Mouse (Mus musculus): ENCODE data around the gene Papola. TPM values are rescaled to one million over a fixed set of nuclear protein-coding genes. Genes with fewer than 3 reads are reported as not detected.

The Papola gene
- polyA plus RNA-seq (2012; rRNA removed) (165 and 175 TPM in 2 replicates), polyA plus RNA-seq (2014; fragmentation: Nextera tagmentation; extraction: Ambion mirVana) (163 and 171 TPM in 2 replicates)

DNA sequence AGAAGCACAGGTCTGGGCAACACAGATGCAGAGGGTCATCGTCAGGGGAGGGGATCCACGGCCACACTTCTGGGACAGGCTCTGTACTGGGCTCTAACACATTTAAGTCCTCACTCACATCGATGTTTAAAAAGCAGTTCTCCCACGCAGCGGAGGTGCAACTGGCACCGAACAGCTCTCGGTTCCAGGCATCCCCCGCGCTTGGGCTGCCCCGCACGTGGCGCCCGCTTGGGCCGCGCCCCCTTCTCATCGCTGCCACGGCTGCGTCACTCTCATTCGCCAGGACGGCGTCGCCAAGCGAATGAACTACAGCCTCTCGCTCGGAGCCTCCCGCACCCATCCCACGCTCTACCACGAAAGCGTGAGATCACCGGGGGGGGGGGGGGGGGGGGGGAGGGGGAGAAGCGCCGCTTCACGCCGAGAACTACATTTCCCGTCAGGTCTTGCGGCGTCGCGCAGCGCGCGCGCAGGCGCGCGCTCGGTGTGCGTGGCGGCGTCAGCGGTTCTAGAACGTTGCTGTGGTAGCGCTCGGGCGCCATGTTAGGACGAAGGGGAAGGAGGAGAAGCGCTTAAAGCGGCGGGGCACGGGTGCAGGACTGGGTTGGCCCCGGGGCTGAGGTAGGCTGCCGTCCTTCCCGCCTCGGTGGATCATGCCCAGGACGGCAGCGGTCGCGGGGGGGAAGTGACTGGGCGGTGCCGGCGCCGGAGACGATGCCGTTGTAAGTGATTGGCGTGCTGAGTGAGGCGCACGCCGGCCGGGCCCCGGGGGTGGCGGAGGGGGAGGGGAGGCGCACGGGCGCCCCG is at the start of gene Papola:
TSS of gene Papola (plus strand) at position 499 of the 804 bp plus-strand sequence.
- no peaks in the 10 kb centered on the region for H3K27me3 ChIP-seq (ENCODE audit: control insufficient read depth, insufficient read depth, low read length)
- H3K9ac ChIP-seq (ENCODE audit: low read depth, low read length, severe bottlenecking): peak within 1 kb of the TSS; percentile 96
- peaks cover 13% of the 10 kb centered on the region for H3K4me1 ChIP-seq (ENCODE audit: control insufficient read depth, insufficient read depth, low read length)
- no peaks in the 10 kb centered on the region for H3K9me3 ChIP-seq (ENCODE audit: control insufficient read depth, low read length)
- H3K4me2 ChIP-seq (replicated peaks; ENCODE audit: low read depth, low read length, severe bottlenecking): peak within 1 kb of the TSS; percentile 82
- peak; percentile 90 for DNase-seq (ENCODE audit: low spot score)
- peak; percentile 92 for ATAC-seq (ENCODE audit: low FRiP score, low read depth)
- 0 out of 2 replicates have a peak, but pooled peaks cover 8% of the 10 kb centered on the region for H3K36me3 ChIP-seq (ENCODE audit: control insufficient read depth, insufficient read depth, low read length)
- peak within 1 kb of the TSS; percentile 96 for H3K27ac ChIP-seq (replicated peaks; ENCODE audit: low read depth, low read length)
- H3K4me3 ChIP-seq (replicated peaks; ENCODE audit: low read length): peak within 1 kb of the TSS; percentile 93
- under 1% methylated on average over 36 of the region's 85 CpGs for WGBS
- peak; percentile 79; the same call in 1 of the 2 replicates for TF ChIP-seq POLR2A (IDR thresholded peaks at IDR 0.05; ENCODE audit: borderline replicate concordance, extremely low read depth, insufficient read depth, insufficient read length)

DNA sequence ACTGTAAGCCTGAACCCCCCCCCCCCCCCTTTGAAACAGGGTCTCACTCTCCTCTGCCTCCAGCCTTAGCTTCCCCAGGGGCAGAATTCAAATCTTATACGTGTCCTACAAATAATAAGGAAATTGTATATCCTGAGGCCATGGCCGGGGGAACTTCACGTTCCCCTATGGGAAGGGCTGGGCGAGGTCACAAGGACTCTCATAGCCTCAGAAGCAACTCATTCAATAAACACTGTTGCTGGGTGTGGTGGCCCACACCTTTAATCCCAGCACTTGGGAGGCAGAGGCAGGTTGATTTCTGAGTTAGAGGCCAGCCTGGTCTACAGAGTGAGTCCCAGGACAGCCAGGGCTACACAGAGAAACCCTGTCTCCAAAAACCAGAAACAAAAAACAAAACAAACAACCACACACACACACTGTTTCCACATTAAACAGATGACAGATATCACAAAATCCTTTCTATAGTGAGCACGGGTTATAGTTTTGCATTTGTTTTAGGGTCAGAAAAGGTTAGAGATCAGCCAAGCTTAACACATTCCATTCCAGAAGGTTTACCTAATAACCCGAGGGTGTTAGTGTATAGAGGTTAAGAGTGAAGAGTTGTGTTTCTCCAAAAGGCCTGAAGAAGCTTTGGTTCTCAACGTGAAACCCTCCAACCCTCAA is 49.1 kb upstream of the Papola start:
- DNase-seq (ENCODE audit: low spot score) (no peak), ATAC-seq (ENCODE audit: low FRiP score, low read depth) (no peak)
- 76% methylated on average over 7 of the region's 7 CpGs for WGBS
- no peak overlapping the region for H3K4me3 ChIP-seq (replicated peaks; ENCODE audit: low read length)
- H3K9ac ChIP-seq (ENCODE audit: low read depth, low read length, severe bottlenecking): no peak overlapping the region
- H3K27me3 ChIP-seq (ENCODE audit: control insufficient read depth, insufficient read depth, low read length): no peaks in the 10 kb centered on the region
- no peak overlapping the region for H3K4me2 ChIP-seq (replicated peaks; ENCODE audit: low read depth, low read length, severe bottlenecking)
- no peaks in the 10 kb centered on the region for H3K9me3 ChIP-seq (ENCODE audit: control insufficient read depth, low read length)
- H3K4me1 ChIP-seq (ENCODE audit: control insufficient read depth, insufficient read depth, low read length): no peaks in the 10 kb centered on the region
- TF ChIP-seq POLR2A (IDR thresholded peaks at IDR 0.05; ENCODE audit: borderline replicate concordance, extremely low read depth, insufficient read depth, insufficient read length): no peak
- no peaks in the 10 kb centered on the region for H3K36me3 ChIP-seq (ENCODE audit: control insufficient read depth, insufficient read depth, low read length)
- no peak overlapping the region for H3K27ac ChIP-seq (replicated peaks; ENCODE audit: low read depth, low read length)

DNA sequence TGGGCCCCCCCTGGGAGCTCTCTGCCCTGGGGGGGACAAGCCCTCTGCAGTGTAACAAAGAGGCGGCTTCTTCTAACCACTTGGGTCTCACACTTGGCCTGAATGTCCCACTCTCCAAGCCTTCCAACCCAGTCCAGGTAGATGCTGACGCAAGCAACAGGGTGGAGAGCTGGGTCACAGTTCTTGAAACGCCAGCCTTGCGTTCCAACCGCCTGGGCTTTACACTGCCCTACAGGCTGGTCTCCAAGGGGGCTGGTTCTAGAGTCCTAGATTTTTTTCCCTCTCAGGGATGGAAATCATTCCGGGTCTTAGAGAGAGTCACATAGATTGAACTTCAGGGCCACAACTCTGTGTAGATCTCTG is 48.6 kb upstream of the Papola start:
- Histone ChIP-seq H3K9ac (ENCODE audit: low read depth, low read length, severe bottlenecking) (no peak overlapping the region), H3K4me2 (replicated peaks; ENCODE audit: low read depth, low read length, severe bottlenecking) (no peak overlapping the region), H3K4me3 (replicated peaks; ENCODE audit: low read length) (no peak overlapping the region), H3K4me1 (ENCODE audit: control insufficient read depth, insufficient read depth, low read length) (no peaks in the 10 kb centered on the region), H3K27me3 (ENCODE audit: control insufficient read depth, insufficient read depth, low read length) (no peaks in the 10 kb centered on the region), H3K27ac (replicated peaks; ENCODE audit: low read depth, low read length) (no peak overlapping the region), H3K36me3 (ENCODE audit: control insufficient read depth, insufficient read depth, low read length) (no peaks in the 10 kb centered on the region), H3K9me3 (ENCODE audit: control insufficient read depth, low read length) (no peaks in the 10 kb centered on the region)
- no peak for DNase-seq (ENCODE audit: low spot score)
- no peak for ATAC-seq (ENCODE audit: low FRiP score, low read depth)
- 90% methylated on average over 6 of the region's 6 CpGs for WGBS
- TF ChIP-seq POLR2A (IDR thresholded peaks at IDR 0.05; ENCODE audit: borderline replicate concordance, extremely low read depth, insufficient read depth, insufficient read length): no peak

DNA sequence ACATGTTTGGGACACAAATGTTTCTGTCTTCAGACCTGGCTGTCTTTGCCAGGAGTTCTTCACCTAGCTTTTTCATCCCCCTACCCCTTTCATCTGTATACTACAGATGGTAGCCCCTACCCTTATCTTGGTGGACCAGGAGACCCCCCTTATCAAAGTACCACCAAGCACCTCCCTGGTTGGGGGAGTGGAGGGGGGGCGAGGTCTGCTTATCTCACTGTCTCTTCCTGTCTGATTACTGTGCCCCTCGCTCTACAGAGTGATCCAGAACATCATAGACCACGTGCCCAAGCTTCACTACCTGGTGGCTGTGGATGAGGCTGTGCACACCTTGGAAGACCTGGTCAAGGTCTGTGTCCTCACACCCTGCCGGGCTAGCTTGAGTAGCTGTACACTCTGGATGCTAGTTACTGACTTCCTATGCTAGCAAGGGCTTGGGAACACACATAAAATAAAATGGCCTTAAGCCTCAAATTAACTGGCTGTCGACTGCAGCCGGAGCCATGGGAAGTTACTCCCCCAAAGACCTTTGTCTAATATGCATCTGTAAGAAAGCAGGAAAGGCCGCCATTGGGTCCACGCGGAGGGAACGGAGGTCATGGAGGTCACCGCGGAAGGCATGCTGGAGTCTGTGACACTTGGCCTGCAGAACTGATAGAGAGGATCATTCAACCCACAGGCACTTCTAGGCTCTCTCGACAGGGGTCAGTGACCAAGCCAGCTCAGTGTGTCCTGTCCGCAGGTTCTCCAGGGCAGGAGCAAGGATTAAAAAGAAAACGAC is 46.0 kb upstream of the Papola start:
- no peak overlapping the region for H3K27ac ChIP-seq (replicated peaks; ENCODE audit: low read depth, low read length)
- no peak for TF ChIP-seq POLR2A (IDR thresholded peaks at IDR 0.05; ENCODE audit: borderline replicate concordance, extremely low read depth, insufficient read depth, insufficient read length)
- DNase-seq (ENCODE audit: low spot score) (no peak), ATAC-seq (ENCODE audit: low FRiP score, low read depth) (no peak)
- H3K4me2 ChIP-seq (replicated peaks; ENCODE audit: low read depth, low read length, severe bottlenecking): no peak overlapping the region
- no peaks in the 10 kb centered on the region for H3K36me3 ChIP-seq (ENCODE audit: control insufficient read depth, insufficient read depth, low read length)
- no peak overlapping the region for H3K9ac ChIP-seq (ENCODE audit: low read depth, low read length, severe bottlenecking)
- H3K9me3 ChIP-seq (ENCODE audit: control insufficient read depth, low read length): no peaks in the 10 kb centered on the region
- H3K27me3 ChIP-seq (ENCODE audit: control insufficient read depth, insufficient read depth, low read length): no peaks in the 10 kb centered on the region
- H3K4me1 ChIP-seq (ENCODE audit: control insufficient read depth, insufficient read depth, low read length): no peaks in the 10 kb centered on the region
- WGBS: 67% methylated on average over 15 of the region's 15 CpGs
- H3K4me3 ChIP-seq (replicated peaks; ENCODE audit: low read length): no peak overlapping the region

DNA sequence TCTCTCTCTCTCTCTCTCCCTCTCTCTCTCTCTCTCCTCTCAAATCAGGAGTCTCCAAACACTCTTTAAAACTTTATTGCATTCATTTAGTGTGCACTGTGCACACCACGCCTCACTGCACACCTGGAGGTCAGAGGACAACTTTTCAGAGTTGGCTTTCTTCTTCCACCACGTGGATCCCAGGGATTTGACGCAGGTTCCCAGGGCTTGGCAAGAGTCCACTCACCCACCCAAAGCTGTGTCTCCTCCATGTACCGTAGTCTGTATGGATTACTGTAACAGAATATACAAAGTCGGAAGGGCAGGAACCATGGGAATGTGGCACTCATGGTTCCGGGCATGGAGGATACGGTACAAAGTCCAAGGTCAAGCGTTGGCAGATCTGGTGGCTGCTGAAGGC is 44.8 kb upstream of the Papola start:
- Histone ChIP-seq H3K27ac (replicated peaks; ENCODE audit: low read depth, low read length) (no peak overlapping the region), H3K36me3 (ENCODE audit: control insufficient read depth, insufficient read depth, low read length) (no peaks in the 10 kb centered on the region), H3K4me1 (ENCODE audit: control insufficient read depth, insufficient read depth, low read length) (no peaks in the 10 kb centered on the region), H3K27me3 (ENCODE audit: control insufficient read depth, insufficient read depth, low read length) (no peaks in the 10 kb centered on the region), H3K4me3 (replicated peaks; ENCODE audit: low read length) (no peak overlapping the region), H3K9ac (ENCODE audit: low read depth, low read length, severe bottlenecking) (no peak overlapping the region), H3K9me3 (ENCODE audit: control insufficient read depth, low read length) (no peaks in the 10 kb centered on the region), H3K4me2 (replicated peaks; ENCODE audit: low read depth, low read length, severe bottlenecking) (no peak overlapping the region)
- WGBS: 64% methylated on average over 8 of the region's 8 CpGs
- no peak for DNase-seq (ENCODE audit: low spot score)
- ATAC-seq (ENCODE audit: low FRiP score, low read depth): no peak; the same call in 1 of the 2 replicates
- TF ChIP-seq POLR2A (IDR thresholded peaks at IDR 0.05; ENCODE audit: borderline replicate concordance, extremely low read depth, insufficient read depth, insufficient read length): no peak
